Mouse (Mus musculus): ENCODE data around the gene Ift43.

The Ift43 gene

GRCm38 (mm10) chr12:86129696-86130095 is 47.4 kb downstream of the Ift43 start:
- DNase-seq (ENCODE audit: low spot score): no peak

DNA sequence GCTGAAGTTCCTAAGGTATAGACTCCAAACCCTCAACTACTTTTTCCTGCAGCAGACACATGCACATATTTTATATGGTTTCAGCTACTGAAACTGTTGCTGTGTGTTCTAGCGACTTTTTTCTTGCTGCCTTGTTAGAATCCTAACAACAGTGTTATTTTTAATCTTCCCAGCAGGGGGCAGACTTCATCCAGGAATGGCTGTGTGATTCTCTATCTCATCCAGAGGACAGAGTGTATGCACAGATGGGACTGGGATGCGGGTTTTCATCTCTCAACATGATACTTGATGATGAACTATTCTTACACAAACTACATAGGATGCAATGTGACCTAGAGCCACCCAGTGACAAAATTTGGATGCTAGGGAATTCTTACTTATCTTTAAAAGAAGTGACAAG is 50.5 kb downstream of the Ift43 start:
- peak; percentile 83 for DNase-seq (ENCODE audit: low spot score)

DNA sequence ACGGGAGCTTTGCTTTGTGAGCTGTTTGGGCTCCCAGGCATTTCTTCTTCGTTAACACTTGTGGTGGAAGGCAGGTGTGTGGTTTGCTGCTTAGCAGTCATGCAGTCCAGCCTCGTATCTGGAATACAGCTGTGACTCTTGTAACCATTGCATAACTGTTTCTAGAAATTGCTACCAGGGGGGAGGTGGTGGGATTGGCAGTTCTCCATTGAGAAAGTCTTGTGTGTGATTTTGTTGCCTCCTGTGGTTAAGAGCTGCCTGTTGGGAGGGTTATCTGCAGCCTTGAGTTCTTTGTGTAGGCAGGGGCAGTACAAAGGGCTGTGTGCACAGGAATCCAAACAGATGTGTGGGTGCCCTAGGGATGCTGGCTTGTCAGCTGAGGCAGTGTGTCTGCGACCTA is 53.4 kb downstream of the Ift43 start:
- DNase-seq (ENCODE audit: low spot score): no peak

DNA sequence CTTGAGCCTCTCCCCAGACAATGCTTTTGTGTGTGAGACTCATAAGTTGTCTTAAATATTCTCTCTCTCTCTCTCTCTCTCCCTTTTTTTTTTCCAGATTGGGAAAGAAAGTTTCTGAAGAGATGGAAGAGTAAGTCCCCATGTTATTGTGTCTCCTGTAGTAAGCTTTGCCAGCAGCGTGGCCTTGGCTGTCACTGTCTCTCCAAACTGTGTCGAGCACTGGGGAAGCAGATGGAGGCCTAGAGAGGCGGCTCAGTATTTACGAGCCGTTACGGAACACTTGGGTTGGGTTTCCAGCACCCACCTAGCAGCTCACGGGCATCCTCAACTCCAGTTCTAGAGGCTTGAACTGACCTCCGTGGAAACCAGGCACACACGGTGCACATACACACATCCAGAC is 56.4 kb downstream of the Ift43 start:
- DNase-seq (ENCODE audit: low spot score): no peak

DNA sequence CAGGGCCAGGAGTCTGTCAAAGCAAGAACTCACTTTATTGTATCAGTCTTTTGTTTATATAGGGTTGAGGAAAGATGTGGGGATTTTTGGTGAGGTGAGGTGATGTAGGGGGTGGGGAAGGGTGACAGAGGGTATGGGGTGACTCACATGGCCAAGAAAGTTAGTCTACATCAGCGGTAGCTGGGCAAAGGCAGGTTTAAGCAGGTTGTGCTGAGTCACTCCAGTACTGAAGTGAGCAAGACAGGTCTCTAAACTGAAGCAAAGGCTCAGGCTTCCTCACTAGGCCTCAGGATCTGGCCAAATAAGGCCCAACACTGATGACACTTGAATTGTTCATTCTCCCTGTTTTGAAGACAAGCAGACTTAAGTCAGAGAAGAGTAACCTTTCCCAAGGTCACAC is 60.0 kb downstream of the Ift43 start:
- no peak for DNase-seq (ENCODE audit: low spot score)

GRCm38 (mm10) chr12:86146246-86146645 is 63.9 kb downstream of the Ift43 start:
- DNase-seq (ENCODE audit: low spot score): no peak

DNA sequence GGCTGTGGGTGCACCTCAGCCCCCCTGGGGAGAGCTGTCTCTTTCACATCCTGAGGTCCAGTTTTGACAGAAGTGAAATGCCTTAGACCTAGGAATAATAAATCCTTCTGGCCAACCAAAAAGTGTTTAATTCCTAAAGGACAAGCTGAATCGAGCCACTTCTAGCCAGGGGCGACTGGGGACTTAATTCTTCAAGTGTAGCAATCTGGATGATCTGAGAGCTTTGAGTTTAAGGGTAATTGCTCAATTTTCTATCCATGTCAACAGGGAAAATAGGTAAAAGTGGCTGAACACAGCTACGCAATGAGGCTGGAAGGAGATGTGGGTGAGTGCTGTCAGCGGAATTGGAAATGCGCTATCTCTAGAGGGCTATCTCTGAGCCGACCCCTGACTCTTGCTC is 65.9 kb downstream of the Ift43 start:
- DNase-seq (ENCODE audit: low spot score): no peak

DNA sequence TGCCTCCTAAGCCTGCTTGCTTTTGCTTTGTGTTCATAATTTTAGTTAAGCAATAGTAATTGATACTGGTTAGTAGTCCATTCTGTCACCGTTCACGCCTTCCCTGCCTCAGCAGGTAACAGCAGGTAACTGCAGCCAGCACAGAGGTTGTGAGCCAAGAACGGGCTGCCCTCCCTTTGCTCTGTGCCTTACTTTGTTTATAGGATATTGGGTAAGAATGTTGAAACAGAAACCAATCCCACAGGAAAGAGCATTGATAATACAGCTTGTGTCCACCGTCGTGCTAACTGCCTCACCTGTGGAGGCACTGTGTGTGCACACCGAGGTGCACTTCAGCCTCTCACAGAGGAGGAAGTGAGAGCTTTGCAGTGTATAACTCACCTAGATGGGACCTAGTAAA is 66.7 kb downstream of the Ift43 start:
- no peak for DNase-seq (ENCODE audit: low spot score)

GRCm38 (mm10) chr12:86151941-86152340 is 69.6 kb downstream of the Ift43 start:
- DNase-seq (ENCODE audit: low spot score): no peak

DNA sequence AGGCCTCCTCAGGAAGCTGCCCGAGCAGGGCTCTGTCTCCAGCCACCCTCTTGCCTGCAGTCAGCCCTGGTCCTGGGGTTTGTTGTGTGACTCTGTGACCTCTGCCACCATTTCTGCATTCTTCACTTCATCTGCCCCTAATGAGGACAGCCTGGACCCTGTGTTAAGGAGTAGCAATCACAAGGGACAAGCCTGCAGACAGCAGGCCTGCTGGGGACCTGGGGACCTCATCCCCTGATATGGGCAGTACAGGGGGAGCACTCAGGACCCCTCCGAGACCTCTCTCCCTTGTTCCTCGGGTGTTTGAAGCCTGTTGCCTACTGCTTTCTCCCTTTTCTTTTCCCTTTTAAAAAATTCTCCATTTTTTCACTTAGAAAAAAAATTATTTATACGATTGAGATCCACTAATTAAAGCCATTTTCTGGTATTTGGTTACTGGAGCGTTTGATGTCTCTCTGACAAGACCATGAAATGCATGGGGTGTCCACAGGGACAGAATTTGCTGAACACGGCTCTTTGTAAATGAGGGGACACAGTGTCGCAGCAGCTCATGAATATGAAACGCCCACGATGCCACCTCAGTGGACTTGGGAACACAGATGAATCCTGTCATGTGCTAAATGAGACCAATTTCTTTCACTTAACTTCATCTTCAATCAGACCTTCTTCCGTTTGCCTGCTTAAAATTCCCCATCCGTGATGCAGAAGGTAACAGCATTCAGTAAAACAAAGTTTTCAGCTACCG is 71.0 kb downstream of the Ift43 start:
- no peak for DNase-seq (ENCODE audit: low spot score)

DNA sequence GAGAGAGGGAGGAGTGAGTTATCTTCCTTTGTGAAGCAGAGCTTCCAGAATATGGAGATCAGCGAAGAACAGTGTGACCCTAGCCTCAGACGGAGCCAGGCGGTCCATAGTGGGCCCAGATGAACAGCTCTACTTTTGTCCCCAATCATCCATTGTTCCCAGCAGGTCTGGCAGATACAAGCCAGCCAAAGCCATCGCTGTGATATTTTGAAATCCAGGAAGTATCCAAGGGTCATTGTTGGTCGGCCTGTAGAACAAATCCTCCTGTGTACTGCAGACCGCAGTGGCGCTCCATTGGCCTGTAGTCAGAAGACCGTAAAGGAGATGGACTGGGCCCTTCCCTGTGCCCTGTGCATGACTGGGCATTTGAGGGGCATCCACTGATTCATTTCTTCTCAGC is 72.8 kb downstream of the Ift43 start:
- peak; percentile 24 for DNase-seq (ENCODE audit: low spot score)

- DNase-seq (ENCODE audit: low spot score): no peak
Measured at GRCm38 (mm10) chr12:86157166-86157565, 74.8 kb downstream of the Ift43 start.

DNA sequence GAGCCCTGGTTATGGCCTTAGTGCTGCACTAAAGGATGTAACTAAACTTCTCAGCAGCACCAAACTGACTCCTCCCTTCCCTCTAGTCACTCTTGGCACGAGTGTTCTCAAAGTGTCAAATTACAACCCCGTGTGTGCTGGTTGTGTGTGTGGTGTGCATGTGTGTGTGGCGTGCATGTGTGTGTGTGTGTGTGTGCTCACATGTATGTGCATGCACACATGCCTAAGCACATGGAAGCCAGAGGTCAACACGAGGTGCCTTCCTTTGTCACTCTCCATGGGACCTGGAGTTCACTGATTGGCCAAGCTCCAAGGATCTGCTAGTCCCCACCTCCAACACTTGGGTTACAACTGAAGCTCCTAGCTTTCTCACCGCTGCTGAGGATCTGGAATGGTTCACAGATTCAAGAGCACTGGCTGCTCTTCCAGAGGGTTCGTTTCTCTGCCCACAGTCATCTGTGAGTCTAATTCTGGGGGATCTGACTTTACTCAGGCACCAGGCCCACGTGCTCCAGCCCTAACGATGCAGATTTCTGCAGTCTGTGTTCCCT is 75.6 kb downstream of the Ift43 start:
- DNase-seq (ENCODE audit: low spot score): peak; percentile 52

- DNase-seq (ENCODE audit: low spot score): peak; percentile 70
Measured at GRCm38 (mm10) chr12:86158689-86159483, 76.5 kb downstream of the Ift43 start.

DNA sequence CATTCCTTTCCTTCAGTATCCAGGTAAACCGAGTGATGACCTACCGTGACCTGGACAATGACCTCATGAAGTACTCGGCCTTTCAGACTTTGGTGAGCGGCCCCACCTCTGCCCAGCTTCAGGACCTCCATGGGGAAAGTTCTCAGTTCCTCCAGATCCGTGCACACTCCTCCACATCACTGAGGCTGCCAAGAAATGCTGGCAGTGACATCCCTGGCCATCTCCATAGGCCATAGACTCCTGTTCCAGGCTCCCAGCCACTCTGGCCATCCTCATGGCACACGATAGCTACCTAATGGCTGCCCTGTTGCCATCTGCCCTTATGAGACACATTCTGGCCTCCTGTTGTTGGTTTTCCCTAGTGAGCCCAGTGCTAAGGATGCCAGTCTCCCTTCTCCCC is 79.1 kb downstream of the Ift43 start:
- DNase-seq (ENCODE audit: low spot score): no peak

DNA sequence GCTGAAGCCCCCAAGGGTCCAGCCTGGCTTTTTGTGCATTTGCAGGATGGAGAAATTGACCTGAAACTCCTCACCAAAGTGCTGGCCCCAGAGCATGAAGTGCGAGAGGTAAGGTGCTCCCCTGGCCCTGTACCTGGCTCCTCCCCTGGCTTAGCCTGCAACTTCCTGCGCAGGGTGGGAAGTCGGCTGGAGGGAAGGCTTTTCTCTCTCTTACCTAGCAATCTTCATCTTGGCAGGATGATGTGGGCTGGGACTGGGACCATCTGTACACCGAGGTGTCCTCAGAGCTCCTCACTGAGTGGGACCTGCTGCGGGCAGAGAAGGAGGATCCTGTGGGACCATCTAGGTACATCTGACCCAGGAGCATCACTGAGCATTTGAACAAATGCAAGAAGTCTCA is 79.6 kb downstream of the Ift43 start:
- DNase-seq (ENCODE audit: low spot score): no peak

DNA sequence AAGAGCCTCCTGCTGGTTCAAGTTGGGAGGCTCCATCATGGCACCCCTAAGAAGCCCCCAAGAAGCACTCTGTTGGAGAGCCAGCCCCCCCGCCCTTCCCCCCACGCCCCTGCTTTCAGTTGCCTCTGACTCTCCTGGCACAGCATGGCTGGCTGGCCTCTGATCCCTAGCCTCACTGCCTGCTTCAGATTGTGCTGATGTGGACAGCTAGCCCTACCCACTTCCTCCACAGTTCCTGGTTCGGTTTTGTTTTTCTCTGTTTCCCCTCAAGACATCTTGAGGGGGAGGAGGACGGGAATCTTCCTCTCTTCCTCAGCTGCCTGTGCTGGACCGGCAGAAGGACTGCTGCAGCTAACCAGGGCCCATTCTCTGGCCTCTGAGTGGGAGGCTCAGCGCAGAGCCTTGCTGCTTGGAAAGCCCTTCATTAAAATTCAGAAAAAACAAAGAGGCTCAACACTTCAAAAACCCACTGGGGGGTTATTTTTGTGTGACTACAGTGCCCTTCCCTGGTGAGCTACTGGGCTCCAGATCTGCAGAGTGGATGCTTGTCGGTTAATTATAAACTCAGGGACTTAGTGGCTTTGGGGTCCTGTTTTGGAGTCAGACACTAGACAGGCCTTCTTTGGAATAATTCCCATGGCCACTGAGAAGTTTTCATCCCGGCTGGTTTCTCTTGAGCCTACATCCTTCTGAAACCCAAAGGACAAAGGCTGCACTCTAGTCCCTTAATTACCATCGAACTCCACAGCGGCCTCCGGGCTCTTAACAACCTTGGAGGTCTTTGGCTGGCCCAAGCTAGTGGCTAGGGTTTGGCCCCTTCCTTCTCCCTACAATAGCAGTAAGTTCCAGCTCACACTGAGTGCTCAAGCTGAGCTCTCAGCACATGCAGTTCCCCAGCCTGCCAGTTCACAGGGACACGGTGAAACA is 80.8 kb downstream of the Ift43 start:
- DNase-seq (ENCODE audit: low spot score): no peak

- no peak for DNase-seq (ENCODE audit: low spot score)
Measured at GRCm38 (mm10) chr12:86166244-86166643, 83.9 kb downstream of the Ift43 start.

DNA sequence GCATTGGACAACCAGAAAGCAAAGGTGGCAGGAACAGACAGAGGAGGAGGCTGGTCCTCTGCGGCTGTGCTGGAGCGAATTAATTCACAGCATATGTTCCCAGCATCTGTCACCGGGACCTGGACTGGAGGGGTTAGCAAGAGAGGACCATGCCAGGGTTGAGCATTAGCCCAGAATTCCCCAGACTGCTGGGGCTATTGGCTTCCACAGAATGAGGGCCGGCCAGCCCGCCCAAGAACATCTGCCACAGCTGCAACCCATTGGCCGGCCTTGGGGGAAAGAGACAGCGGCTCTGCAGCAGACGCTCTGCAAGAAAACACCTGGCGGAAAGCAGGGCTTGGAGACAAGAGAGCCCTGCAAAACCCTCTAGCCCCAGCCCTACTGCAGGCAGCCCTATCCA is 84.7 kb downstream of the Ift43 start:
- DNase-seq (ENCODE audit: low spot score): no peak

GRCm38 (mm10) chr12:86168712-86169111 is 86.4 kb downstream of the Ift43 start:
- DNase-seq (ENCODE audit: low spot score): no peak

GRCm38 (mm10) chr12:86169195-86169594 is 86.9 kb downstream of the Ift43 start:
- no peak for DNase-seq (ENCODE audit: low spot score)

- DNase-seq (ENCODE audit: low spot score): no peak
Measured at GRCm38 (mm10) chr12:86173314-86173713, 91.0 kb downstream of the Ift43 start.
